Mouse (Mus musculus) intestine, postnatal 0 days (tissue): Measurements from ENCODE around the gene Mtmr14. TPM values are rescaled to one million over a fixed set of nuclear protein-coding genes. Genes with fewer than 3 reads are reported as not detected.
A peak's percentile ranks its signal among the peaks of the same experiment; 100 is the strongest.

Experiments used
- ATAC-seq: fragments of 200-750 bp; cut with Nextera tagmentation; 2 replicates; pipeline ENCODE4 v1.8.0; 2017; ENCODE audit warnings: mild to moderate bottlenecking, moderate TSS enrichment, moderate library complexity
- H3K27ac ChIP-seq: fragments of 300-500 bp; sonication (generic); 2 replicates; pipeline ENCODE4 v1.5.1; 2014; ENCODE audit warnings: mild to moderate bottlenecking, low read depth, low read length, moderate library complexity
- H3K27me3 ChIP-seq: fragments of 300-500 bp; sonication (generic); replicated peaks from 2 replicates; pipeline ENCODE4 v1.6.1; 2014; ENCODE audit warnings: low read length, mixed read lengths; ENCODE audit not compliant: control insufficient read depth, insufficient read depth
- H3K36me3 ChIP-seq: fragments of 300-500 bp; sonication (generic); 2 replicates; pipeline ENCODE4 v1.6.1; 2014; ENCODE audit warnings: mild to moderate bottlenecking, moderate library complexity; ENCODE audit not compliant: control insufficient read depth, insufficient read depth
- H3K4me1 ChIP-seq: fragments of 300-500 bp; sonication (generic); replicated peaks from 2 replicates; pipeline ENCODE4 v1.6.1; 2014; ENCODE audit warnings: antibody characterized with exemption, low read length, mixed read lengths; ENCODE audit not compliant: control insufficient read depth, insufficient read depth
- H3K4me2 ChIP-seq: fragments of 300-500 bp; sonication (generic); replicated peaks from 2 replicates; pipeline ENCODE4 v1.6.1; 2014; ENCODE audit warnings: low read depth, mild to moderate bottlenecking, moderate library complexity
- H3K4me3 ChIP-seq: fragments of 300-500 bp; sonication (generic); 2 replicates; pipeline ENCODE4 v1.5.1; 2014; ENCODE audit warnings: low read depth, low read length
- H3K9ac ChIP-seq: fragments of 300-500 bp; sonication (generic); 2 replicates; pipeline ENCODE4 v1.6.1; 2014; ENCODE audit warnings: mild to moderate bottlenecking, low read depth, low read length
- H3K9me3 ChIP-seq: fragments of 300-500 bp; sonication (generic); 2 replicates; pipeline ENCODE4 v1.6.1; 2016; ENCODE audit warnings: mixed run types; ENCODE audit not compliant: control insufficient read depth
- CTCF ChIP-seq: sonication (generic); IDR thresholded peaks from 2 replicates; pipeline ENCODE4 v1.5.1; 2016; ENCODE audit warnings: low read depth, mild to moderate bottlenecking, control low read depth, antibody characterized with exemption, moderate library complexity
- WGBS: fragments of 180-500 bp; shearing (Covaris S2); extraction: QIAGEN DNeasy Blood & Tissue Kit; methylation state at CpG from one replicate; pipeline ENCODE4 v1.1.7; 2014; 5-methylcytosine and 5-hydroxymethylcytosine counted together
- polyA plus RNA-seq: library from polyadenylated mRNA; unstranded; fragments of >200 nt; fragmentation: Nextera tagmentation; extraction: Ambion mirVana; gene quantifications from 2 replicates; pipeline ENCODE4 v1.2.1, GENCODE M21; 2015

The Mtmr14 gene
- polyA plus RNA-seq: 31.5 and 37.2 TPM in 2 replicates

DNA sequence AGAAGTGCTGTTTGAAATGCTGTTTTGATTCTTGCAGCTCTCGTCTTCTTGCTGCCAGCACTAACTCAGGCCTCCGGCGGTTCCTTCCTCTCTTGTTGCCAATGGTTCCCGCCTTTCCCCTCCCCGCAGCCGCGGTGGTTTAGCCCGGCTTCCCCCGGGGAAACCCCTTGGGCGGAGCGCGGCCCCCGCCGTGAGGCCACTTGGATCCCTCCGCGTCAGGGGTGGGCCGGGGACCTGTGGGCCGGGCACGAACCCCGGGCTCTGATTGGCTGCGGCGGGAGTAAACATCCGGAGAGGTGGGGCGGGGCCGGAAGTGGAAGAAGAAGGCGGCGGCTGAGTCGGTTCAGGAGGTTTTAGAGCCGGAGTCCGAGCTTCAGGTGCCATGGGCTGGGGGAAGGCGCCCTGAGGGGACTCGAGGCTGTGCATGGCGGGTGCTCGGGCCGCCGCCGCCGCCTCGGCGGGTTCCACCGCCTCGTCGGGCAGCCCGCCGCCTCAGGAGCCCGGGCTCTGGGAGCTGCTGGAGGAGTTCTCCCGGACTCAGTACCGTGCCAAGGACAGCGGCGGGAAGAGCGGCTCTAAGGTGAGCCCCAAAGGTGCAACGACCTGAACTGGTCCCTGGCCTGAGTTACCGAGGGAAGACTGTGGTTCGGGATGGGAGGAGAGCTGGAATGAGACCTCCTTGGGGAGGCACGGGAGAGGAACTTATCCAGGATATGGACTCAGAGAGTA is at the start of gene Mtmr14:
Mtmr14 (plus strand) TSS at position 302 of the 729 bp plus-strand sequence.
- peak within 1 kb of the TSS; percentile 83 for H3K27ac ChIP-seq
- no peak for TF ChIP-seq CTCF
- peak within 1 kb of the TSS; percentile 94 for H3K4me3 ChIP-seq
- H3K4me1 ChIP-seq: no peaks in the 10 kb centered on the region
- WGBS: under 1% methylated on average over 55 of the region's 55 CpGs
- peak within 1 kb of the TSS; percentile 89 for H3K4me2 ChIP-seq
- peak within 1 kb of the TSS; percentile 92 for H3K9ac ChIP-seq
- peak; percentile 98 for ATAC-seq
- H3K36me3 ChIP-seq: peaks cover 13% of the 10 kb centered on the region
- no peaks in the 10 kb centered on the region for H3K9me3 ChIP-seq
- no peaks in the 10 kb centered on the region for H3K27me3 ChIP-seq

DNA sequence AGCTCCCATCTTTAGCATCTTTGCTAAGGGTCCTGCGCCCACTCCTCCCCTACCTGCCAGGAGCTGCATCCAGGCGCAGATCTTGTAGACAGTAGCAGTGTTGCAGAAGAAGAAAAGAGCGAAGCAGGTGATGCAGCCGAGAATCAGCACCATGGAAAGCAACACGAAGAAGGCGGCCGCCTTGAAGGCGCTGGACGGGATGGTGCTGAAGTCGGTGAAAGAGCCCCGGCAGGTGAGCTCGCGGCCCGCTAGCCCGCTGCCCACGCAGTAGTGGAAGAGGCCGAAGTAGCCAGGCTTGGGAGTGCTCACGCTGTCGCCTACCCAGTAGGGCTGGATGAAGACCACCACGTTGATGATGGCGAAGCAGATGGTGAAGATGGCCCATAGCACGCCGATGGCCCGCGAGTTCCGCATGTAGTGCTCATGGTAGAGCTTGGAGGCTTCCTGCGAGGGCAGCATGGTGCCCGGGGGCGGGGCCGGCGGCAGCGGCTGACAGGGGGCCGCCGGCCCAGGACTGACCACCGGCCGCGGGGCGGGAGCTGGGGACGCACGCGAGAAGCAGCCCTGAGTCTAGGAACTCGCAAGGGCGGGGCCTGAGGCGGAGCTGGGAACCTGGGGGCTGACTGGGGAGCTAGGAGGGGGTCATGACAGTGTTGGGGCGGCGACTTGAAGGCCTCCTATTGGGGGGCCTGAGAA is 43.7 kb upstream of the Mtmr14 start:
- no peak for ATAC-seq
- H3K36me3 ChIP-seq: no peaks in the 10 kb centered on the region
- H3K27ac ChIP-seq: no peak overlapping the region
- no peak overlapping the region for H3K9ac ChIP-seq
- no peak for TF ChIP-seq CTCF
- peaks cover 27% of the 10 kb centered on the region for H3K27me3 ChIP-seq
- peak overlapping the region; percentile 78 for H3K4me2 ChIP-seq
- WGBS: 4% methylated on average over 46 of the region's 46 CpGs
- H3K4me3 ChIP-seq: no peak overlapping the region
- H3K9me3 ChIP-seq: no peaks in the 10 kb centered on the region
- no peaks in the 10 kb centered on the region for H3K4me1 ChIP-seq

GRCm38 (mm10) chr6:113194517-113194840 is 43.2 kb upstream of the Mtmr14 start:
- Histone ChIP-seq H3K9me3 (no peaks in the 10 kb centered on the region), H3K4me3 (peak overlapping the region; percentile 48), H3K4me2 (peak overlapping the region; percentile 78), H3K36me3 (no peaks in the 10 kb centered on the region), H3K4me1 (no peaks in the 10 kb centered on the region), H3K27me3 (peaks cover 27% of the 10 kb centered on the region), H3K27ac (no peak overlapping the region), H3K9ac (no peak overlapping the region)
- ATAC-seq: no peak
- 8% methylated on average over 5 of the region's 5 CpGs for WGBS
- no peak for TF ChIP-seq CTCF

DNA sequence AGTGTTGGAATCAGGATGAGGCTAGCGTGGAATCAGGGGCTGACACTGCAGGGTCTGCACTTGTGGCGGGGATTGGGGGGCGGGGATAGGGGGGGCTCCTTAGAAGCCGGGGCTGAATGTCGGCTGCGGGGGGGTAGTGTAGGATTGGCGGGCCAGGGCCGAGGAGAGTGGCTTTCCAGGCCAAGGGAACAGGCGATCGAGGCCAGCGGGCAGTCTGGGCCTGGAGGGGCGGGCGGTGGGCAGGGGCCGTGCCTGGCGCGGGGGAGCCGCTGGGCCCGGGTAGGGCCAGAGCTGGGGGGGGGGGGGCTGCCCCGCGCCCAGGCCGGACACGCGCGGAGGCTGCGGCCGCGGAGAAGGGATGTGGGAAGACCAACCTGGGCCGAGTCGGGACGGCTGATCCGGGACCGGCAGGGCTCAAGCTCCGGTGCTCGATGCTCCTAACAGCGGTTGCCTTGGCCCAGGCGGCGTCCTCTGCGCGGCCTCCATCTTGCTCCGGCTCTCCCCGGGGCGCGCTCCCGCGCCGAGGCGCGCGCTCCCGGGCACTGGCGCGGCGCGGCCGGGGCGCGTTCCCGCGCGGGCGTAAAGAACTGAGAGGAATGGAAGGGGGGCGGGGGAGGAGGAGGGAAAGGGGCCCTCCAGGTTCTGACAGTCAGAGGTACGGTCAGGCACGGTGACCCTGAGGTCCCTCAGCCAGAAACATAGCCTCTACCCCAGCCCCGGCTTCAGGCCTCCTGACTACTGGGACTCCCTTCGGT is 42.6 kb upstream of the Mtmr14 start, which contains the start of gene Lhfpl4:
Lhfpl4 (minus strand) TSS at position 544 of the 755 bp plus-strand sequence.
- Histone ChIP-seq H3K4me1 (no peaks in the 10 kb centered on the region), H3K27ac (no peak within 1 kb of the TSS), H3K4me3 (peak within 1 kb of the TSS; percentile 48), H3K9me3 (no peaks in the 10 kb centered on the region), H3K27me3 (peaks cover 27% of the 10 kb centered on the region), H3K36me3 (no peaks in the 10 kb centered on the region), H3K4me2 (peak within 1 kb of the TSS; percentile 78), H3K9ac (no peak within 1 kb of the TSS)
- 0 out of 2 replicates have a peak, but pooled peaks have one; percentile 10 for ATAC-seq
- WGBS: 2% methylated on average over 46 of the region's 66 CpGs
- no peak for TF ChIP-seq CTCF

DNA sequence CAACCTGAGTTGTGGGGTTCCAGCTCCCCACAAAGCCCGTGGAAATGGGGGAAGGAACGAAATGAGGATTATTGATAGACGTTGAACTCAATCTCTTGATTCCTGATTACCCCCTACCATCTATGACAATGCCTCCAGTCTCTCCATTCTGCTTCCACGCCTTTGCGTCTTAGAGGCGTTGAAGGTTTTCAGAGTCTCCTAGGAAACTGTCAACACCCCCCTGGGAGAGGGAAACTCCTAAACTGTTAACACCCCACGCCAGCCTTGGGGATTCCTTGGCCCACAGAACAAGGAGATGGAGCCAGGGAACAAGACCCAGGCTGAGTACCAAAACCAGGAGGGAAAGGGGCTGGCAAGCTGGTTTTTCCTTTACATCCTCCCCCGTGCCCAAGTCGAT is 42.0 kb upstream of the Mtmr14 start:
- 19% methylated on average over 9 of the region's 9 CpGs for WGBS
- H3K4me2 ChIP-seq: peak overlapping the region; percentile 78
- TF ChIP-seq CTCF: no peak
- H3K27ac ChIP-seq: no peak overlapping the region
- H3K9me3 ChIP-seq: no peaks in the 10 kb centered on the region
- no peak overlapping the region for H3K9ac ChIP-seq
- H3K27me3 ChIP-seq: peaks cover 27% of the 10 kb centered on the region
- no peak for ATAC-seq
- H3K36me3 ChIP-seq: no peaks in the 10 kb centered on the region
- H3K4me3 ChIP-seq: peak overlapping the region; percentile 48
- H3K4me1 ChIP-seq: no peaks in the 10 kb centered on the region

DNA sequence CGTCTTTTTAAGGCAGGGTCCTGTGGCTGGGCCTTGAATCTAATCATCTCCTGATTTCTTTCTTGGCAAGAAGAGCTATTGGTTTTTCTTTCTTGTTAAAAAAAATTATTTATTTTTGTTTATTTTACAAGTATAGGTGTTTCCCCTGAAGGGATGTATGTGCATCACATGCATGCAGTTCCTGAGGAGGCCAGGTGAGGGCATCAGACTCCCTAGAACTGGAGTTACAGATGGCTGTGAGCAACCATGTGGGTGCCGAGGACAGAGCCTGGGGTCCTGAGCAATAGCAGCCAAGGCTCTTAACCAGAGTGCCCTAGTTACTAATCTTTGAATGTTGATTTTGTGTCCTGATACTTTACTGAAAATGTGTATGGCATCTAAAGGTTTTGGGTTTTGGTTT is 21.4 kb upstream of the Mtmr14 start:
- Histone ChIP-seq H3K27ac (no peak overlapping the region), H3K36me3 (no peaks in the 10 kb centered on the region), H3K27me3 (no peaks in the 10 kb centered on the region), H3K4me1 (no peaks in the 10 kb centered on the region), H3K9ac (no peak overlapping the region), H3K4me3 (no peak overlapping the region), H3K9me3 (no peaks in the 10 kb centered on the region), H3K4me2 (no peak overlapping the region)
- 71% methylated on average over 2 of the region's 2 CpGs for WGBS
- 0 out of 2 replicates have a peak, but pooled peaks have one; percentile 16 for TF ChIP-seq CTCF
- ATAC-seq: no peak
